Mouse (Mus musculus) R1 (cell line): ENCODE data around the gene Fmo2.
A peak's percentile ranks its signal among the peaks of the same experiment; 100 is the strongest.

Experiments used
- DNase-seq: peaks from one replicate; pipeline ENCODE4 v3.0.0-alpha.2; 2018; ENCODE audit warnings: low read depth, low spot score

The Fmo2 gene

DNA sequence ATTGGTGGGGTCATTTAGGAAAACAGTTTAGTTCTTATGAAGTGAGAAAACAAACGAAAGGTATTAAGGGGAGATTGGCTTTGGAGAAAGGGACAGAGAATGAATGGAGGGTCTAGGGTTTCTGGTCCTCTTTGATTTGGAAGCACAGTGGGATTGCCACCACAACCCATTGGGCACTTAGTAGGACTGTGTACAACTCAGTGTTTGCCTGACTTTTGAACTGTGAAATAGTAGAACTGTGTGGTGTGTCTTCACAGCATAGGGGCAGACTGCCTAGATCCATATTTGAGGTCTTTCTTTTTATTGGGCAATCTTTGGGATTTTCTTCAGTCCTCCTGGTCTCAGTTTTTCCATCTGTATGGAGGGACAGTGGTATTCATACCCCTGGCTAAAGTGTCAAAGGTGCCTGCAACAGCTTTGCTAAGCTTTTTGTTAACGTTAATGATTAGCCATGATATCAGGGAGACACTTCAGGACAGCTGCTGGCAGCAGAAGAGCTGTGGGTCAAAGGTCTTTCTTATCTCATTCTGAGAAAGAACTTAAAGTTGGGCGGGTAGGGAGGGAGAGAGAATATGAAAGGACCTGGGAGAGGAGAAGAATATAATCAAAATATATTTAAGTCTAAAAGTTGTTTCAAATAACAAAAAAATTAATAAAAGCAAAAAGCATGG lies 44.6 kb downstream of the Fmo2 start:
- no peak for DNase-seq

DNA sequence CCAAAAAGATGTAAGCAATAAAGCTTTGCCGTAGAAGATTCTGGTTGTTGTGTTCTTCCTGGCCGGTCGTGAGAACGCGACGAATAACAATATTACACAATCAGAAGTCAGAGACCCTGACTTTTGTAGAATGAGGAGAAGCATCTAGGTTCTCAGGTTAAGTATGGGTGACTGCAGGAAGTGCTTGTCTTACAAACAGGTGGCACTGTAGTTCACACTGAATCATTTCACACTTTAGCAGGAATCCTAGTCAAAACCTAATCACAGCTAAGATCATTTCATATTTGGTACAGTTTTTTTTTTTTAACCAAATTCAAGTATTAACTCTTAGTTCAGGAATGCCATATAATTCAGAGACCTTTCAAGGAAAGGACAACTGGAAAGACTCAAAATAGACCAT lies 51.0 kb downstream of the Fmo2 start:
- no peak for DNase-seq

DNA sequence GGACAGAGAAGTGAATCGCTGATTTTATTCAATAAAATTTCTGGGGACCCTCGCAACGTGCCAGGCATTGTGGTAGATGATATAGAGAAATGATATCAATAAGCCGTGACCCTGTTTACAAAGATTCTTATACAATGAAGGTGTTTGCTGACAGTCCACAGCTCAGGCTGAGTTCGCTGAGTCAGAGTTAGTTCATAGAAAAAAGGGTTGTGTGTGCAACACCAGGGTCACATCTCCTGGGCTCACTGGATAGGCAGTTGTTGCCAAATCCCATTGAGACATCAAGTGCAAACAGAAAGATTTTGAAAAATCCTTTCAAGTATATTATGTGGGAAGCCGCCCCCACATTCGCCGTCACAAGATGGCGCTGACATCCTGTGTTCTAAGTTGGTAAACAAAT lies 58.3 kb downstream of the Fmo2 start:
- DNase-seq = no peak

DNA sequence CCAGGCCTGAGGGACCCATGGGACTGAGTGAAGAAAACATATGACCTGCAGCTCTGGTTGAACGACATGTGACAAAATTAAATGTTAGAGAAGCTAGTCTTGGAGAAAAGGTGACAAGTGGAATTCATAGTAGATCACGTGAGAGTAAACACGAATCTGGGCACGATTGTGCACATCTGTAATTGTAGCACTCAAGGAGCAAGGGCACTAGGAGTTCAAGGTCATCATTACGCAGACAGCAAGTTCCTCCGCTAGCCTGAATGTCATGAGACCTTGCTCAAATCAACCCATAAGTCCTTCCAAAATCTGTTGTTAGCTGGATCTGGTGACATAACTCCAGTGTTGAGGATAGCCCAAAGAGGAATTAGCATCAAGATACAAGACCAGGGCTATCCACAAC lies 59.5 kb downstream of the Fmo2 start:
- no peak for DNase-seq

DNA sequence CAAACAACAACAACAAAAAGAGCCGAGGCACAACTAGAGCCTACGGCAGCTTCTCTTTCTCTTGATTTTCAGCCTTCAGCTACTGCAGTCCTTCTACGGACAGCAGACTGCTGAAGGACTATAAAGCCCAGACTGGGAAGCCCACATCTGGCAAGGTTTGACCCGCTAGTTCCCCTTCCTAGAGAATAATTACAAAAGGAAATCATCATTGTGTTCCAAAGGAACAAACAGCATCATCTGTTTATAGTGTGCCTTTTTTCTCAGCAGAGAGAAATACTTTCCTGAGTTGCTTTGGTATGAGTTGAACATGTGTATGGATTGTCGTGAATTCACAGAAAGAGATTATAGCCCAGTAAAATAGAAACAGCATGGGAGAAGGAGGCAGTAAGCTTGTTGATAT lies 64.2 kb downstream of the Fmo2 start:
- DNase-seq = no peak

DNA sequence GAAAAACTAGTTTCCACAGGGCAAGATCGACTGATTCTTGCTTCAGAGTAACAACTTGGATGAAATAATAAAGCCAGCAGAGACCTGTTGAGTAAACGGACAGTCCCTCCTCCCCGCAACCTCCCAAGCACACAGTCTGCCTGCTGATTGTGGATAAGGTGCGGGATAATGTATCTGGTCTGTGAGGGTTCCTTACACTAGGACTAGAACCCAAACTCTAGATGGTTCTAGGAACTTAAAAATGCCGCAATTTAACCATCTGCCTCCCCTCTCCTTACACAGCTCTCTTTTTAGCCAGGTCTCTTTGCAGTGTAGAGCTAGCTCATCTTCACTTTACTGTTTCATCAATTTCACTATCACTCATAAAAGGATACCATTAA lies 66.0 kb downstream of the Fmo2 start:
- DNase-seq = no peak

DNA sequence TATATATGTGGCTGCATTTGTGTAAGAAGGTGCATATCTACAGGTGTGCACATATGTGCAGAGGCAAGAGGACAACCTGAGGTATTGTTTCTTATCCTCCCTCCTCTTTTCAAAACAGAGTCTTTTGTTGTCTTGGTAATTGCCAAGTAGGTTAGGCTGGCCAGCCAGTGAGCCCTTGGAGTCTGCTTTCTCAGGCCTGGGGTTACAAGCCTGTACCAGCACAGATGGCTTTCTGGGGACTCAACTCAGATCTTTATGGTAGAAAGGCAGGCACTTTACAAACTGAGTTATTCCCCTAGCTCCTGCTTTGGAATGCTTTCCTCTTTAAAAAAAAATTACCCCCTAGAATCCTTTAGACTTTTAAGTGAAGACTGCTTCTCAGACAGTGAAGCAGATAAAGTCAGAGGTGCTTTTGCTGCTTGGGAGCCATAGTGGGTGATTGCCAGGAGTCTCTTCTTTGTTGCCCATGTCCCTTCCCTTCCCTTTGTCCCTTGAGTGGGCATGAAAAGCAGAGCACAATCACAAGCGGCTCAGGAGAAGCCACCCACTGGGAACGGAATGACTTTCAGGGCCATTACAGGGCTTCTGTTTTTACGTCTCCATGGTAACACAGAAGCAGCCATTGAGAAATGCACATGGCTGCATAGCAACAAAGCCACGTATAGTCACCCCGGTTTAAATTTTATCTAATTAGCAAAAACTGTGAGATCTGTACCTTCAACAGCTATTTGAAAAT lies 66.5 kb downstream of the Fmo2 start:
- DNase-seq = peak; percentile 89
